Mouse (Mus musculus): ENCODE measurements around the gene Sipa1l3.

The Sipa1l3 gene

DNA sequence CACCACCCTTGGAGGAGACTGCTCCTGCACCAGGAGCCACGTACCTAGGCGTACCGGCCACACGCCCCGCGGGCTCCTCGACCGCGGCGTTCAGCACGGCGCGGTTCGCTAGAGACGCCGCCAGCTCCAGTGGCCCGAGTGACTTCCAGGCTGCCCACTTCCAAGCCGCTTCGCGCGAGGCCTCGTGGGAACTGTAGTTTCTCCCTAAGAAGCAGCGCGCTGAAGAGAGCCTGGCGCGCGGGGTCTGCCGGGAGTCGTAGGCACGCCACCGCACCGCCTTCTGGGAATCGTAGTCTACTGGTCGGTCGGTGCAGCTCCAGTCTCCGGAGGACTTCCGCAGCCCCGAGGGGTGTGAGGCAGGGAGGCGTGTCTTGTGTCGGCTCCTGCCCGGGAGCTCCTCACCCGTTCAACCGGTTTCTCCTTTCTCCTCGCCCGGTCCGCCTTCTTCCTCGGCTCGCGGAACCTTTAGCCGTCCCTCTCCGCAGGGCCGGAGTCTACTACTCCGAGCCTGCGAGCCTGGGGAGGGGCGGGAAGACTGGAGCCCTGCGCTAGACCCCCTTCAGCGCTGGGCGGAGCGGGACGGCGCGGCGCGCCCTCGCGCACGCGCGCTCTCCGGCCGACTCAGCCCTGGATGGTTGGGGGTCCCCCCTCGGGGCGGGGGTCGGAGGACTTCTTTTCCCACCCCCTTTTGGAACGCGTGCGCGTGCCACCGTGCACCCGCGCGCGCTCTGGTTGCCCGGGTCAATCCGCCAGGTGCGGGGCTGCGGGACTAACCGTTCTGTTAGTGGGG, at the start of gene Sipa1l3:
Sipa1l3 (minus strand) TSS at position 221 of the 790 bp plus-strand sequence.
- peak; percentile 92 to 97 for DNase-seq (ENCODE audit: low spot score in 2 of 2)

DNA sequence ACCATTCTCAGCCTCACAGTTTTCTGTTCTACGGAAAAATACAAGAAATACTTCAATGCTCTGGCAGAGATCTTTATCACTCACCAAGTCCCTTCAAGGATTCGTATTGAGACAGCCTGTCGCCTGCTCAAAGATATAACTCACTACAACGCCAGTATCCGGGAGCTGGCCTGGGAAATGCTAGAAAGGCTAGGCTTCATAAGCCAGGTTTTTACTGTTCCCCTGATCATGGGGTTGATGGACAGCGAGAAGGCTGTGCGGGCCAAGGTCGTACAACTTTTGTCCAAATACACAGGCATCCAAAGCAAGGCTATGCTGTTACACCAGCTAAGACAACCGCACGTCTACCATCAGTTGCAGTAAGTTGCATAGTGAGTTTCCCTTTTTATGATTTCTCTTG, 44.6 kb upstream of the Sipa1l3 start:
- DNase-seq (ENCODE audit: low spot score in 2 of 2), result no peak

DNA sequence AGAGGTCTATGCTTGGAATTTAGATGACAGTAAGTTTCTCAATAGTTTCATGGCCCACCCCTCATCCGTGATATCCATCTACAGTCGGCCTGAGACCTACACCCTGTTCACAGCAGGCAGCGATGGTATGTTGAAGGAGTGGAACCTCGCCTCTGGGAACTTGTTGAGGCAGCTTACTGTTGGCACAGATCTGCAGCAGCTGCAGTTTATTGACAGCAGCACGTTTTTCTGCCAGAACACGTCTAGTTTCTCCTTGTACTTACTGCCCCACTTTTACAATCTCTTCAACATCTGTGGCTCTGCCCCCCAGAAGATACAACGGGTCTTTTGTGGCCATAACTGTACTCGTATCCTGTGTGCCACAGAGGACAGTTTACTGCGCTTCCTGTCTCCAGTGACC, 42.6 kb upstream of the Sipa1l3 start:
- DNase-seq (ENCODE audit: low spot score in 2 of 2), result no peak

DNA sequence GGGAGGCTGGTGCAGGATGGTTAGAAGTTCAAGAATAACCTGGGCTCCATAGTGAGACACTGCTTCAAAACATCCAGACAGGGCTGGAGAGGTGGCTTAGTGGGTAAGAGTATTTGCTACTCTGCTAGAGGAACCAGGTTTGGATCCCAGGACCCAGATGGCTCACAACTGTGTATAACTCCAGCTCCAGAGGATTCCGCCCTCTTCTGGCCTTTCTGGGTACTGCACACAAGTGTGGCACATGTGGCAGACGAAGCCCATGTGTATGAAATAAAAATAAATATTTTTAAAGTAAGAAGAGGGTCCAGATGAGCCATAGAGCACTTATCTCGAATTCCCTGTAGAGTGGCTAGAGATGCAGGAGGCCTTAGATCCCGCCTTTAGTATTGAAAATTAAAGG, 40.8 kb upstream of the Sipa1l3 start:
- DNase-seq (ENCODE audit: low spot score in 2 of 2), result no peak

DNA sequence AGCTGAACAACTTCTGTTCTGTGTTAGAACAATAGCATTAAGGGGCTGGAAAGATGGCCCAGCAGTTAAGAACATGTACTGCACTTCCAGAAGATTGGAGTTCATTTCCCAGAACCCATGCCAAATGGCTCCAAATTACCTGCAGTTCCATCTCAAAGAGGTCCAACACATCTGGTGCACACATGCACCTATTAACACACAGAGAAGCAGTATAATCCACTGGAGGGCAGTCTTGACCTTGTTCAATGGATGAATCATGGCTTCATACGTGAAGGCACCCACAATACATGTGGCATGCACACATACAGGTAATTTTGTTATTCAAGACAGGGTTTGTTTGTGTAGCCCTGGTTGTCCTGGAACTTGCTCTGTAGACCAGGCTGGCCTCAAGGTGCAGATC, 40.3 kb upstream of the Sipa1l3 start:
- no peak for DNase-seq (ENCODE audit: low spot score in 2 of 2)

DNA sequence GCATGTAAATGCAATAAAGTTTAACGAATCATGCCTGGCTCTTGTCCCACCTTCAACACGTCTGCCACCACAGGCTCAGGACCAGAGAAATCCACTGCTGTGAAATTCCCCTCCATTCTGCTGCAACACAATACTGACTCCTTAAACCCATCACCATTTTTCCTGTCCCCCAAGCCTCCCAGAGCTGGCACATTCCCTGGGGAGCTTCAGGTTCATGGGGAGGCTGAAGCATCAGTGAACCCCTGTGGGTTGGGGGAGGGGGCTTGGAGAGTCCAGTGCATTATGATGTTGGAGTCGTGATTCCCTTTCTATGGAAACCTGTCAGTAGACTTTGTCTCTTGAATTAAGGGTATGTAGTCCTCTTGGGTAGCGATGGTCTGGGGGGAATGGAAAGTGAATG, 37.8 kb upstream of the Sipa1l3 start:
- DNase-seq (ENCODE audit: low spot score in 2 of 2), result no peak

DNA sequence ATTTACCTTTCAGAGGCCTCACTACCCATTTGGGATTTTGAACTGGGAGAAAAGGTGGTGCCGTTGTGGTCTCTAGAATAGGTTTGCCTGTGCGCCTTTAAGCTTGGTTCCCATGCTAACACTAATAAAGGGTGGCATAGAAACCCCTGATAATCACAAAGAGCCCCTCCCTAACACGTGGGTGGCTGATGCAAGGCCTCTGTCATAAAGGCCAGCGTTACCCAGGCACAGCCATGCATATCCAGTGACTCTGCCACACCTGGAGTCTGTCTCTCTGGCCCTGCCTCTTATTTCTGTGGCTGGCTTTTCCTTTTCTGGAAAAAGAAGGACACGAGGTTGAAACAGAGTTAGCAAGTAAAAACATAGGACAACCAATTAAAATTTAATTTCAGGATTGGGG, 37.1 kb upstream of the Sipa1l3 start:
- no peak for DNase-seq (ENCODE audit: low spot score in 2 of 2)

DNA sequence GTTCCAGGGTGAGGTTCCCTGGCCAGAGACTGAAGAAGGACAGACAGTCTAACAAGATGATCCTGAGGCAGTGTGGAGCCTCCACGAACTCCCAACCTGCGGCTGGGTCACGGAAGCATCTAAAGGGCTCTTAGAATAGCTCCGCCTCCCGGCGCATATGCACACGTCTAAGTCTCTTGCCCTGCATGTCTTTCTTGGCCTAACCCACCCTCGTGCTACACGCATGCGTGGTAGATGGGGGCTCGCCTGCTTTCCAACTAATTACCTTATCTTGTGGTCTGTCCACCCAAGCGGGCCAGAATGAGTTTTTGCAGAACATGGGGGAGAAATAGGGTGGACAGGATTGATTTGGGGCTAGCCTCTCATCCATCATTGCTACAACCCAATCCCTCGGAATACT, 36.6 kb upstream of the Sipa1l3 start:
- no peak for DNase-seq (ENCODE audit: low spot score in 2 of 2)

DNA sequence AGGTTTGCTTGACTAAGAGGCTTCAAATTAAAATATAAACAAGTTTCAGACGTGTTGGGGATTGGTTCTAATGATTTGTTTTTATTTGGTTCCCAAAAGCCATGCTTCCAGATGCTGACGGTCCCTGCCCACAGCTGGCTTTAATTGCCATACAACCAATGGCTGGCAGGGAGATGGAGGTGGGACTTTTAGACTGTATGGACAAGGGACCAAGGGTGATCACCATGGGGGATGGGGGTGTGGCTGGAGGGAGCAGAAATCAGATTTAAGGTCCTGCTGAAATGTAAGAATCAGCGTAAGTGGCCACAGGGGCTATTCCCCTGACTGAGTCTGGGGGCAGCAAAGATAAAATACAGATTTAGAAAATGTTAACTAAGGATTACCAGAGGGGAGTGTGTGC, 32.2 kb upstream of the Sipa1l3 start:
- no peak for DNase-seq (ENCODE audit: low spot score in 2 of 2)

DNA sequence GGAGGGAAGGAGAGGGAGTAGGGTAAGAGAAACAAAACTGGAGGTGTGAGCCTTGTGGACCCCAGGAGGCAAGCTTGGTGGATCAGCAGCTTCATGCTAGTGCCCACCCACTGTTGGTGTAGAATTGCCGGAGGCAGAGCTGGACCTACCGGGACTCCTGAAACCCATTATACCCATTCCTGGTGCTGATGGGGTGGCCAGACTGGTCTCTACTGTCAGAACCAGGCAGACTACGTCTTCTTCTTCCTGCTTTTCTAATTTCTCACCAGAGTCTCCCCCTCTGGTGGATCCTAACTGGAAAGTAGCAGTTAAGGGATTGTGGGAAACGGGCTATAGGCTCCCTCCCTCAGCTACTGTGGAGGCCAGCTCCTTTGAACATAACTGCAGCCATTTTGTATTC, 23.2 kb upstream of the Sipa1l3 start:
- DNase-seq (ENCODE audit: low spot score in 2 of 2), result no peak

DNA sequence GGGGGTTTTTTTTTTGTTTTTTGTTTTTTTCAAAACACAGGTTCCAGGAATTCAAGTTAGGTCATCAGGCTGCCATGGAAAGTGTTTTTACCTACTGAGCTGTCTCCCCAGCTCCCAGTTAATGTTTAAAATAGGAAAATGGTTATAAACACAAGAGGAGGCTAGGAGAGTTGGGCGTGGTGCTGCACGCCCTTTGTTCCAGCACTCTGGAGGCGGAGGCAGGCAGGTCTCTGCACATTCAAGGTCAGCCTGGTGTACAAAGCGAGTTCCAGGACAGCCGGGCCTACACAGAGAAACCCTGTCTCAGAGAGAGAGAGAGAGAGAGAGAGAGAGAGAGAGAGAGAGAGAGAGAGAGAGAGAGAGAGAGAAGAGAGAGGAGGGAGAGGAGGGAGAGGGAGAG, 22.7 kb upstream of the Sipa1l3 start:
- no peak for DNase-seq (ENCODE audit: low spot score in 2 of 2)

DNA sequence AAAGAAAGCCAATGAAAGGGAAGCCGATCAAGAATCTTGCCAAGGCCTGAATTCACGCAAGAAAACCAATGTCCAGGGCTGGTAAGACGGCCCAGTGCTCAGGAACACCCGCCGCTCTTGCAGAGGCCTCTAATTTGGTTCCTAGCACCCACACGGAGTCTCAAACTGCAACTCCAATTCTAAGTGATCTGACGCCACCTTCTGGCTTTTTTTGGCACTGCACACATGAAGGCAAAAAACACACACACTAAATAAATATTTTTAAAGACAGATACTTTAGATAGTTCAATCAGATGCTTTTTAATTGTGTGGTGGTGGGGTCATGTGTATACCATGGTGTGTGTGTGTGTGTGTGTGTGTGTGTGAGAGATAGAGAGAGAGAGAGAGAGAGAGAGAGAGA, 22.2 kb upstream of the Sipa1l3 start:
- no peak for DNase-seq (ENCODE audit: low spot score in 2 of 2)

DNA sequence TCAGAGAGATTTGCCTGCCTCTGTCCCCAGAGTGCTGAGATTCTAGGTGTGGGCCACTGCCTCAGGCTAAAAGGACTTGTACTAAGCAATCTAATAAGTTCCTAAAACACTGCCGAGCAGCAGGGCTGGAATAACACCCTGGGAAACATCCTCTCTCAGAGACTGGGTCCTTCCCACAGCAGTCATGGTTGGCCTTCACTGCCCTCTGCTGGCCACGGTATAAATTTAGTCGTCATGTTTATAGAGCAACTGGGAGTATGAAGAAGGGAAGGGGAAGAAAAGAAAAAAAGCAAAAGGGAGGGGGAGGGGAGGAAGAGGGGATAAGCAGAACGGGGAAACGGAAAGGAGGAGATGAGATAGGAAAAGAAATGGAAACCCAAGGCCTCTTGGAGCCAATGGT, 5.3 kb upstream of the Sipa1l3 start:
- peak; percentile 36 to 73 for DNase-seq (ENCODE audit: low spot score in 2 of 2)

DNA sequence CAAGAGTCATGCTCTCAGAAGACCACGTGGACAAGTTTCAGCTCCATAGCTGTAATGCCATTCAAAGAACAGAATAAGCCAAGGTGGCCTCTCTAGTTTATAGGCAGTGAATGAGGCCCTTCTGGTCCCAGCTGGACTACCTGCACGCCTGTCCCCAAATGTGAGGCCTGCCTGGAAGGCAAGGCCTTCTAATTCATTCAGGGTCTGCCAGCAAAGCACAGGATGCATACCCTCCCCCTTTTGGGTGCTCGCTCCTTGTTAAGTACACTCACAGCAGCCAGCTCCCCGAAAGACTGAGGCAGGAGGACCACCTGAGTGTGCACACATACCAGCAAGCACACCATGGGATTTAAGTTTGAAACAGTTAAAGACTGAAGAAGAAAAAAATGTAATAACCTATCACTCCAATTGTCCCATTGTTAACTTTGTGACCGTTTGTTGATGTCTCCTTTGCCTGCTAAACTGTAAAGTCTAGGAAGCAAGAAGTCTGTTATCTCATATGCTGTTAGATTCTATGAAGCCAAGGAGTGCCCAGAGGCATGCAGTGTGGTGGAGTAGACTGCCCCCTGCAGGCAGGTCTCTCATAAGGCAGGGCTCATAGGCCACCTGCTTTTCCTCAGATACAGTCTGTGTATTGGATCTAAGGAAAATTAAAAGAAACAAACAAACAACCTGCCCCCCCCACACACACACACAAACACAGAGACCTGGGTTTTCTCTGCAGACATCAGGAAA, 3.6 kb upstream of the Sipa1l3 start:
- peak; percentile 64 to 78 for DNase-seq (ENCODE audit: low spot score in 2 of 2)

DNA sequence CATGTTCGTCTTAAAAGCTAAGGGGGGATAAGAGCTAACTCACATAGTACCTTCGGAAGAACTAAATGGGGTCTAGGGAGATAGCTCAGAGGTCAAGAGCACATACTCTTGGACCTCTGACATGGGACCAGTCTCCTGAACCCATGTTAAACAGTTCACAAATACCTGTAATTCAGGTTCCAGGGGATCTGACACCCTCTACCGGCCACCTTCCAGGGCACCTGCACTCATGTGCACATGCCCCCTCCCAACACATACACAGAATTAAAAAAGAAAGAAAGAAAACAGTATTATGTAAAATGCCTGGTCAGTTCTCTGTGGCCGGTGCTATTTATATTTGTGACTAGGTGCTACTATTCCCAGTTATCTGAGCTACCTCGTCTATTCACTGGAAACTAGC, 2.9 kb upstream of the Sipa1l3 start:
- DNase-seq (ENCODE audit: low spot score in 2 of 2), result no peak

DNA sequence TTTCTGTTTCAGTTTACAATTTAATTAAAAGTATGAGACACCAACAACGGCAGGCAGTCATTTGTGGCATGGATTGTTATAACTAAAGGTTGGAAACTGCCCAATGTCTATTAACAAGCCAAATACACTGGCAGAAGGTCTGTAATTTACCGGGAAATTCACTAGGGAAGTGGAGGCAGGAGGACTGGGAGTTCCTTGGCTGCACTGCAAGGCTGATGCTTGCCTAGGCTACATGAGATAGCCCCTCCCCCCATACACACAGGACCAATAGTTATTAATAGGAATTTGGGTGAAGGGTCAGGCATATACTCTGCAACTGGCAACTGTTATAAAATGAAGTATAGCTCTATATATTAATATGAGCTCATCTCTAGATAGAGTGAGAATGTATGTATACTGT, 2.4 kb upstream of the Sipa1l3 start:
- DNase-seq (ENCODE audit: low spot score in 2 of 2), result no peak

DNA sequence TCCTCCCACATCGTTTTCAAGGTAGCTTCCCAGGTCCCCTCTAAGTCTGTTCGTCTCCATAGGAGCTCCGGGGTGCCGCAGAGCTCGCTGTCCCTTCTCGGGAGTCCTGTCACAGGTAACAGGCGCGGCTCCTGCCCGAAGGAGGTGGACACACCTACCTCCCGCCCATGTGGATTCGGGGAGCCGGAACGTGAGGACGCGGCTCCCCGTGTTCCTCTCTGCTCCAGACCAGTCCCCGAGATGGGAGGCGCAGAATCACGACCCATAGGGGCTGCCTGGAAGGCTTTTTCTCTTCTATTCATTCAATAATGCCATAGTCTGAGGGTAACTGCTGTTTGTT, 740 bp upstream of the Sipa1l3 start:
- DNase-seq (ENCODE audit: low spot score in 2 of 2), result no peak

DNA sequence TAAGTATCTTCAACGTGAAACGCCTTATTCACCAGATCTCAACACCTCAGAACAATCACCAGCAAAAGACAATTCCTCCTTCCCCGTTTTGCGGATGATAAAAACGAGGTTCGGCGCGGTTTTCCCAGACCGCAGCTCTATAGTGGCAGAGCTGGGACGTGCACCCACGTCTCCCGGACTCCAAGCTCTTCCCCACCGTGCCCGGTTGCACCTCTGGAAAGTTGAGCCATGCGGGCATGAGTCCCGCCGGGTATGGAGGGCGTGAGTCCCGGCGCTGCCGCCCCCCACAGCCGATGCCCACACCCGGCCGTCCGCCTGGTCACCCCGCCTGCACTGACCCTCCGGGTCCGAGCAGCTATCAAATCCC, 404 bp downstream of the Sipa1l3 start:
- no peak for DNase-seq (ENCODE audit: low spot score in 2 of 2)

DNA sequence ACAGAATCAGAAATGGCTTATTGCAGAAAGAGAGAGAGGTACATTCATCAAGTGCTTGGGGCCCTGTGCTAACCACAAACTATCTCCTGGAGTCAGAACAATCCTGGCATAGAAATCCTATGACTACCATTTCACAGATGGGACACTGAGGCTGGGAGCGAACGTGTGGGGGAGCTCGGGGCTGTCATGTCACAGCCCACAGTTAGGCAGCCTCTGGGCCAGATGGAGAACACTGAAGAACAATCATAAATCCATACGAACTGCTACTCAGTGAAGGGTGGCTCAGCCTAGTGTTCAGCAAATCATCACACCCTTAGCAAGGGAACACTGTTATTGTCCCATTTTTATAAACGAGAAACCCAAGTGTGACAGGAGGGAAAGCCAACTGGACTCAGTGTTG, 1.3 kb downstream of the Sipa1l3 start:
- no peak for DNase-seq (ENCODE audit: low spot score in 2 of 2)

DNA sequence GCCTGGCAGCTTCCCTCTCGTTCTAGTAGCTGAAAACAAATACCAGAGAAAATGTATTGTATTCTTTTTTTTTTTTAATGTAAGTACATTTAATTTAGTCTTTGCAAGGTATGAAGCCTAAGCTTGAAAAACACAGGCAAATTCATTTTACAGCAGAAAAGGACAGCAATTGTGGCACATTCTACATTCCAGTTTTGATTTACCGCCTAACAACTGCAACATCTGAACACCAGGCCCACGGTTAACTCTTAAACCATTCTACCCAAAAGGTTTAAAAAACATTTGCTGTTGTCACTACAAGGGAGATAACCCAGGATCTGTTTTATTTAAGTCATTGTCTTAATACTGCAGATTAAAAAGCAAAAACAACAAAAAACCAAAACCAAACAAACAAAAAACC, 2.8 kb downstream of the Sipa1l3 start:
- no peak for DNase-seq (ENCODE audit: low spot score in 2 of 2)

DNA sequence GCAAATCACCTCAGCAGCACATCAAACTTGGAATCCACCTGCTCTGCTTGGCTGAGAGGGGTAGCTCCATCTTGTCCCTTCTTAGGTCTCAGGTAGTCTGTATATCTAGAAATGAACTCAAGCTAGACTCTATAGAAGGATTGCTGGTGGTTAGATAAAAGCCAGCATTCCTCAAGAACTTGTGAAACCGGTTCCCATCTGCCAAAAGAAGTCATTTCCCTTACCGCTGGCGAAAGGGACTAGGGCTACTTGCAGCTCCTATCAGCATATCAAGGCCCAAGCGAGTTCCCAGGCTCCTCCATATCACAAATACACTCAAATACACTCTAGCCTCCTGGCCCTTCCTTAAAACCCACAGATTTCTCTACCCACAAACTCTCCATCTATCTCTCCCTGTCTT, 5.7 kb downstream of the Sipa1l3 start:
- no peak for DNase-seq (ENCODE audit: low spot score in 2 of 2)

DNA sequence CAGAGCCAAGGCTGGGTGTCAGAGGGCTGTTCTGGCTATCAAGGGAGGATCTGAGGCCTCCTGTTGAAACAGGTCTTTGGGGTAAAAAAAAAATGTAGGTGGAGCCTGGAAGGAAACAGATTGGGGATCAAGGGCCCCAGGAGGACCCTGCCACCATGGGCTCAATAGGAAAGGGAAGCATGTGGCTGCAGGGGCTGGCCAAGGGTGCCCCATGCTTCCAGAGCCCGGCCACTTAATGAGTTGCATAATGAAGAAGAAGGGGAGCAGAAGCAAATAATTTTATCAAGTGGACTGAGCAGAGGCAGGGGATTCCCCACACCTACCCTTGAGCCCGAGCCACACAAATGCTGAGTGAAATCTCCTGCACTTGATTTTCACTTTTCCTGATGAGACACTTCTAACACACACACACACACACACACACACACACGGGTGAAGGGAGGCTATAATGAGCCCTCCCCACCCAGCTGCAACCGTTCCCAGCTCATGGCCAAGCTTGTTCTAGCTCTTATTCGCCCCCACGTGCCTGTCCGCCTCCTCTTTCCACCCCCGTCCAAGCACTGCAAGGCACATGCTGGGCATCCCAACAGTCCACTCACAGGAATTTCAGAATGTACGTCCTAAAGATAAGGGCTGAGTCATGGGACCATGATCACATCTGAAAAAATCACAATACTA, 6.7 kb downstream of the Sipa1l3 start:
- no peak for DNase-seq (ENCODE audit: low spot score in 2 of 2)

DNA sequence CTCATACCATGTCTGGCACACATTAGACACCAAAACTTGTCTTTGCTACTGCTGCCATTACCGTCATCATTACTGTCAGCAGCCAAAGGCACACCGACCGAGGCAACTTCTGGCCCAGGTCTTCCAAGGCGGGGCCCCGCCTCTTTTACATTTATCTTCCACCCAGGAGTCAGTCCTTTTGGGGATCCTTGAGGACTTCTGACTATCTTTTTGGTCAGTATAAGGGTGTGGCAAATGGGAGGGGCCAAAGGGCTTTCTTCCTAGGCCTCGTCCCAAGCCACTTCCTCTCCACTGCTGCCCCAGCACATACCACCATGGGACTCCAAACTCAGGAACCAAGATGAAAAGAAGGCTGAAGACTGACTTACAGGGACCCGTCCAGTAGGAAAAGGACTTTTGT, 9.9 kb downstream of the Sipa1l3 start:
- no peak for DNase-seq (ENCODE audit: low spot score in 2 of 2)

All from frontal cortex, postnatal 10 days (tissue).